Mouse (Mus musculus): ENCODE results near the gene Gm8122. TPM values are rescaled to one million over a fixed set of nuclear protein-coding genes. Genes with fewer than 3 reads are reported as not detected.
"Not testable (repeated sequence)": the region's sequence is repeated elsewhere in the genome, so short reads cannot be mapped to it uniquely, and the experiment has no call there.

The Gm8122 gene
- polyA plus RNA-seq, 1 experiment from 2014 or later, result not detected

- not testable (repeated sequence) for H3K4me2 ChIP-seq (ENCODE audit: low read depth, low read length); DNase-seq (ENCODE audit: low spot score); H3K27me3 ChIP-seq (replicated peaks; ENCODE audit: control insufficient read depth, insufficient read depth, low read length); ATAC-seq (ENCODE audit: low read depth); H3K9me3 ChIP-seq (ENCODE audit: control insufficient read depth, low read length); H3K4me1 ChIP-seq (ENCODE audit: control insufficient read depth, insufficient read depth, low read length); H3K36me3 ChIP-seq (ENCODE audit: control insufficient read depth, insufficient read depth, low read length); H3K27ac ChIP-seq (replicated peaks; ENCODE audit: low read depth, low read length); H3K9ac ChIP-seq (ENCODE audit: low read depth, low read length); H3K4me3 ChIP-seq (ENCODE audit: low read depth, low read length)
- 93% methylated on average over 3 of the region's 3 CpGs for WGBS
Observed at GRCm38 (mm10) chr14:43263421-43263820, 28.3 kb upstream of the Gm8122 start.

GRCm38 (mm10) chr14:43258349-43258748 is 23.2 kb upstream of the Gm8122 start, which contains the start of gene Gm8126:
Gm8126 (plus strand) TSS chr14:43258649.
- not testable (repeated sequence) for H3K4me1 ChIP-seq (ENCODE audit: control insufficient read depth, insufficient read depth, low read length); H3K9me3 ChIP-seq (ENCODE audit: control insufficient read depth, low read length); H3K27ac ChIP-seq (replicated peaks; ENCODE audit: low read depth, low read length); H3K27me3 ChIP-seq (replicated peaks; ENCODE audit: control insufficient read depth, insufficient read depth, low read length); H3K4me3 ChIP-seq (ENCODE audit: low read depth, low read length); H3K4me2 ChIP-seq (ENCODE audit: low read depth, low read length); ATAC-seq (ENCODE audit: low read depth); DNase-seq (ENCODE audit: low spot score); H3K9ac ChIP-seq (ENCODE audit: low read depth, low read length); H3K36me3 ChIP-seq (ENCODE audit: control insufficient read depth, insufficient read depth, low read length)
- WGBS, result 90% methylated on average over 2 of the region's 4 CpGs

- DNase-seq (ENCODE audit: low spot score); H3K9me3 ChIP-seq (ENCODE audit: control insufficient read depth, low read length); H3K9ac ChIP-seq (ENCODE audit: low read depth, low read length); H3K36me3 ChIP-seq (ENCODE audit: control insufficient read depth, insufficient read depth, low read length); H3K4me3 ChIP-seq (ENCODE audit: low read depth, low read length); ATAC-seq (ENCODE audit: low read depth); H3K4me2 ChIP-seq (ENCODE audit: low read depth, low read length); H3K27ac ChIP-seq (replicated peaks; ENCODE audit: low read depth, low read length); H3K27me3 ChIP-seq (replicated peaks; ENCODE audit: control insufficient read depth, insufficient read depth, low read length); H3K4me1 ChIP-seq (ENCODE audit: control insufficient read depth, insufficient read depth, low read length): not testable (repeated sequence)
- 78% methylated on average over 1 of the region's 1 CpGs for WGBS
Observed at GRCm38 (mm10) chr14:43256511-43256910, 21.4 kb upstream of the Gm8122 start.

- DNase-seq (ENCODE audit: low spot score); H3K9me3 ChIP-seq (ENCODE audit: control insufficient read depth, low read length); ATAC-seq (ENCODE audit: low read depth); H3K27me3 ChIP-seq (replicated peaks; ENCODE audit: control insufficient read depth, insufficient read depth, low read length); H3K4me3 ChIP-seq (ENCODE audit: low read depth, low read length); H3K9ac ChIP-seq (ENCODE audit: low read depth, low read length); H3K27ac ChIP-seq (replicated peaks; ENCODE audit: low read depth, low read length); H3K4me2 ChIP-seq (ENCODE audit: low read depth, low read length); H3K4me1 ChIP-seq (ENCODE audit: control insufficient read depth, insufficient read depth, low read length); H3K36me3 ChIP-seq (ENCODE audit: control insufficient read depth, insufficient read depth, low read length): not testable (repeated sequence)
- 37% methylated on average over 5 of the region's 6 CpGs for WGBS
Observed at GRCm38 (mm10) chr14:43250549-43251253, 15.6 kb upstream of the Gm8122 start.

DNA sequence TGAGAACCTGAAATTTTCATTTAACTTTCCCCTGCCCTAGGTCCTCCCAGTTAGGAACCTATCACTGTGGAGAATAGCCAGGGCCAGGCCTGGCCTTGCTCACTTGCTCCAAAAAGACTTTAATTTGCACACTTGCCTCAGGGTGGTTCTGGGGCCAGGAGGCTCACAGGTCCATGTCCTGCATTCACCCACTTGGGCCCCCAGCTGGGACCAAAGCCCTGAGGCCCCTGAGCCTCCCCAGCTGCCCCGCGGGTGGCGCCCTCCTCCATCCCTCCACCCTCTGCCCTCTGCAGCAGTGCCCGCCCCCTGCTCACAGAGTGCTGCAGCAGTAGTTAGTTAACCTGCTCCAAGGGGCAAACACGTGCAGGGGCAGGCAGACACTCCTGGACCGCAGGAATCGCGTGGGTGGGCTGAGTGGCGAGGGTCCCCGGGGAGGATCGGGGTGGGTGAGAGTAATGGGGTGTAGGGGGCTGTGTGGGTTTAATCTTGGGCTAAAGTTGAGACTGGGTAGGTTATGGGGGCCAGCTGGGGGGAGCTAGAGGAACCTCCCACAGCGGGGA is 14.6 kb upstream of the Gm8122 start:
- not testable (repeated sequence) for H3K4me1 ChIP-seq (ENCODE audit: control insufficient read depth, insufficient read depth, low read length); H3K4me3 ChIP-seq (ENCODE audit: low read depth, low read length); H3K27ac ChIP-seq (replicated peaks; ENCODE audit: low read depth, low read length); H3K27me3 ChIP-seq (replicated peaks; ENCODE audit: control insufficient read depth, insufficient read depth, low read length); H3K9ac ChIP-seq (ENCODE audit: low read depth, low read length); H3K4me2 ChIP-seq (ENCODE audit: low read depth, low read length); ATAC-seq (ENCODE audit: low read depth); DNase-seq (ENCODE audit: low spot score); H3K9me3 ChIP-seq (ENCODE audit: control insufficient read depth, low read length); H3K36me3 ChIP-seq (ENCODE audit: control insufficient read depth, insufficient read depth, low read length)
- 17% methylated on average over 9 of the region's 12 CpGs for WGBS

DNA sequence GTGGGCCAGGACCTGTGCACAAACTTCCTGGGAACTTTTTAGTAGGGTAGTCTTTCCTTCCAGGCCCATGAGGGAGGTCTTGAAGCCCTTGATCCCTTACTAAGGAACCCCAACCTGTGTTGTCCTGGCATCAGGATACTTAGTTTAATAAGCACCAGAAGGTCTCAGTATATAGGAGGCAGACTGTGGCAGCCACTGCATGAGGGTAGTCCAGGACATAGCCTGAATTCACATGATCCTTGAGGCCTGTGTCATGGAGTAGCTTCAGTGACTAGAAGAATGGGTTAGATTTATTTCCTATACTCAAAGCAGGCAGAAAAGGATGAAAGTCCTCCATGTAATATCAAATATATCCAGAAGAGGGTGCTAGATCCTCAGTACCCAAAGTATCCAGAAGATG is 2.7 kb upstream of the Gm8122 start:
- H3K4me3 ChIP-seq (ENCODE audit: low read depth, low read length); DNase-seq (ENCODE audit: low spot score); H3K27me3 ChIP-seq (replicated peaks; ENCODE audit: control insufficient read depth, insufficient read depth, low read length): not testable (repeated sequence)

More for the DNA sequence above, 2.7 kb upstream of the Gm8122 start:
- not testable (repeated sequence) for H3K9me3 ChIP-seq (ENCODE audit: control insufficient read depth, low read length); H3K4me1 ChIP-seq (ENCODE audit: control insufficient read depth, insufficient read depth, low read length); H3K4me2 ChIP-seq (ENCODE audit: low read depth, low read length); H3K27ac ChIP-seq (replicated peaks; ENCODE audit: low read depth, low read length); ATAC-seq (ENCODE audit: low read depth); H3K9ac ChIP-seq (ENCODE audit: low read depth, low read length); H3K36me3 ChIP-seq (ENCODE audit: control insufficient read depth, insufficient read depth, low read length)

Other genes starting within 250 kb of the Gm8122 start
- not detected in 2 replicates for gene Gm8082, start 241.7 kb downstream of the Gm8122 start, polyA plus RNA-seq (2014; fragmentation: Nextera tagmentation; extraction: Ambion mirVana)
- gene Gm10376, start 219.7 kb downstream of the Gm8122 start, polyA plus RNA-seq (2014; fragmentation: Nextera tagmentation; extraction: Ambion mirVana), result not detected in 2 replicates
- not detected in 2 replicates for gene Gm8094, start 158.7 kb downstream of the Gm8122 start, polyA plus RNA-seq (2014; fragmentation: Nextera tagmentation; extraction: Ambion mirVana)
- gene Gm8104, start 134.7 kb downstream of the Gm8122 start, polyA plus RNA-seq (2014; fragmentation: Nextera tagmentation; extraction: Ambion mirVana), result not detected in 2 replicates
- gene Gm7233, start 55.4 kb downstream of the Gm8122 start, polyA plus RNA-seq (2014; fragmentation: Nextera tagmentation; extraction: Ambion mirVana), result not detected in 2 replicates
- not detected in 2 replicates for gene Gm8126, start 23.3 kb upstream of the Gm8122 start, polyA plus RNA-seq (2014; fragmentation: Nextera tagmentation; extraction: Ambion mirVana)
- not detected in 2 replicates for gene Gm9732, start 39.7 kb upstream of the Gm8122 start, polyA plus RNA-seq (2014; fragmentation: Nextera tagmentation; extraction: Ambion mirVana)
- not detected in 2 replicates for gene Gm8127, start 58.5 kb upstream of the Gm8122 start, polyA plus RNA-seq (2014; fragmentation: Nextera tagmentation; extraction: Ambion mirVana)
- gene 1700001F09Rik, start 112.5 kb upstream of the Gm8122 start, polyA plus RNA-seq (2014; fragmentation: Nextera tagmentation; extraction: Ambion mirVana), result not detected in 2 replicates
- not detected in 2 replicates for gene Gm8138, start 181.0 kb upstream of the Gm8122 start, polyA plus RNA-seq (2014; fragmentation: Nextera tagmentation; extraction: Ambion mirVana)

All from embryonic facial prominence, embryonic 14.5 days (tissue).